Comparison of ENCODE assay signal across 30 mouse cellular contexts in genomic region chr5:91709494-91710286, GRCm38 (mm10).
DNase-seq lines count a peak whose midpoint lies in the region; ATAC-seq and TF ChIP-seq lines count a peak whose summit lies in the region.
"Had no signal": no experiment of that assay in that cellular context is flagged by ENCODE, and none has a peak within 500 bp of the region (broad histone marks: within the 10 kb centered on the region; RNA-seq: fewer than 3 reads in every experiment).

No protein-coding gene starts in this region.

- H3K4me3 ChIP-seq in embryonic facial prominence, embryonic 12.5 days: no peak overlapping the region
- H3K4me3 ChIP-seq in embryonic facial prominence, embryonic 10.5 days: no peak overlapping the region
- no peak overlapping the region for H3K4me3 ChIP-seq in heart, embryonic 13.5 days
- no peak overlapping the region for H3K4me3 ChIP-seq in heart, adult 2 months
- no peak overlapping the region for H3K4me3 ChIP-seq in kidney, postnatal 0 days (replicated peaks; ENCODE audit: low read depth, low read length)
- H3K4me3 ChIP-seq in kidney, adult 2 months (ENCODE audit: insufficient read depth, low read depth, low read length): no peak overlapping the region
- H3K4me3 ChIP-seq in embryonic facial prominence, embryonic 14.5 days (ENCODE audit: low read depth, low read length): no peak overlapping the region
- H3K4me3 ChIP-seq: embryonic facial prominence, embryonic 15.5 days; forebrain, embryonic 12.5 days; limb, embryonic 12.5 days; lung, embryonic 15.5 days; midbrain, embryonic 10.5 days; midbrain, embryonic 15.5 days; neural tube, embryonic 12.5 days had no signal

- H3K27ac ChIP-seq in embryonic facial prominence, embryonic 12.5 days: 0 out of 2 replicates have a peak overlapping the region, but pooled peaks have one; percentile 36
- no peak overlapping the region for H3K27ac ChIP-seq in embryonic facial prominence, embryonic 10.5 days (replicated peaks)
- 0 out of 2 replicates have a peak overlapping the region, but pooled peaks have one; percentile 41 for H3K27ac ChIP-seq in heart, embryonic 13.5 days (replicated peaks)
- no peak overlapping the region for H3K27ac ChIP-seq in heart, adult 2 months
- no peak overlapping the region for H3K27ac ChIP-seq in kidney, postnatal 0 days
- no peak overlapping the region for H3K27ac ChIP-seq in kidney, adult 2 months (ENCODE audit: insufficient read depth, low read depth, low read length)
- H3K27ac ChIP-seq in embryonic facial prominence, embryonic 14.5 days (replicated peaks; ENCODE audit: low read depth, low read length): no peak overlapping the region
- H3K27ac ChIP-seq: embryonic facial prominence, embryonic 15.5 days; forebrain, embryonic 12.5 days; hindbrain, embryonic 14.5 days; limb, embryonic 12.5 days; lung, embryonic 15.5 days; midbrain, embryonic 10.5 days; midbrain, embryonic 15.5 days; neural tube, embryonic 12.5 days had no signal

- H3K4me2 ChIP-seq in embryonic facial prominence, embryonic 12.5 days (replicated peaks): no peak overlapping the region
- no peak overlapping the region for H3K4me2 ChIP-seq in heart, embryonic 13.5 days
- no peak overlapping the region for H3K4me2 ChIP-seq in kidney, postnatal 0 days (ENCODE audit: low read length)
- no peak overlapping the region for H3K4me2 ChIP-seq in embryonic facial prominence, embryonic 14.5 days (ENCODE audit: low read depth, low read length)
- H3K4me2 ChIP-seq: embryonic facial prominence, embryonic 15.5 days; forebrain, embryonic 12.5 days; hindbrain, embryonic 14.5 days; limb, embryonic 12.5 days; liver, embryonic 11.5 days; lung, embryonic 15.5 days; midbrain, embryonic 15.5 days; neural tube, embryonic 12.5 days had no signal

- TF ChIP-seq CTCF in heart, adult 2 months (IDR thresholded peaks at IDR 0.05): no peak
- TF ChIP-seq CTCF in kidney, postnatal 0 days (IDR thresholded peaks at IDR 0.05; ENCODE audit: low read depth): no peak
- TF ChIP-seq CTCF in kidney, adult 2 months (conservative IDR thresholded peaks at IDR 0.05; ENCODE audit: insufficient read depth, insufficient read length, low read depth, low read length): no peak

- no peaks in the 10 kb centered on the region for H3K79me2 ChIP-seq in heart, adult 2 months (replicated peaks; ENCODE audit: control insufficient read depth, insufficient read depth, low read length)

- no peak for TF ChIP-seq POLR2A in heart, adult 2 months (IDR thresholded peaks at IDR 0.05; ENCODE audit: insufficient read depth, low read depth, low read length)
- TF ChIP-seq POLR2A in kidney, adult 2 months (IDR thresholded peaks at IDR 0.05; ENCODE audit: low read depth, low read length): no peak

- WGBS in embryonic facial prominence, embryonic 12.5 days: 85% methylated on average over 1 of the region's 1 CpGs
- WGBS in embryonic facial prominence, embryonic 10.5 days: 86% methylated on average over 1 of the region's 1 CpGs
- WGBS in heart, embryonic 13.5 days: 63% methylated on average over 1 of the region's 1 CpGs
- WGBS in heart, adult 2 months: 65% methylated on average over 1 of the region's 1 CpGs
- 59% methylated on average over 1 of the region's 1 CpGs for WGBS in kidney, postnatal 0 days
- 91% methylated on average over 1 of the region's 1 CpGs for WGBS in kidney, adult 2 months
- 86% methylated on average over 1 of the region's 1 CpGs for WGBS in embryonic facial prominence, embryonic 14.5 days

- no peak for TF ChIP-seq EP300 in heart, adult 2 months (IDR thresholded peaks at IDR 0.05; ENCODE audit: insufficient read depth, low read depth, low read length)

- intact Hi-C loops in heart, adult 2 months (cut with DNase I): no loop called here

- H3K27me3 ChIP-seq in embryonic facial prominence, embryonic 12.5 days: no peaks in the 10 kb centered on the region
- no peaks in the 10 kb centered on the region for H3K27me3 ChIP-seq in embryonic facial prominence, embryonic 10.5 days (replicated peaks; ENCODE audit: low read depth, poor library complexity, severe bottlenecking)
- H3K27me3 ChIP-seq in heart, embryonic 13.5 days (replicated peaks): no peaks in the 10 kb centered on the region
- no peaks in the 10 kb centered on the region for H3K27me3 ChIP-seq in heart, adult 2 months (ENCODE audit: control insufficient read depth, insufficient read depth, low read length)
- no peaks in the 10 kb centered on the region for H3K27me3 ChIP-seq in kidney, postnatal 0 days (ENCODE audit: insufficient read depth, low read length)
- H3K27me3 ChIP-seq in kidney, adult 2 months (replicated peaks; ENCODE audit: control insufficient read depth, insufficient read depth, low read length): no peaks in the 10 kb centered on the region; the same call in 1 of the 2 replicates
- H3K27me3 ChIP-seq in embryonic facial prominence, embryonic 14.5 days (replicated peaks; ENCODE audit: control insufficient read depth, insufficient read depth, low read length): no peaks in the 10 kb centered on the region
- H3K27me3 ChIP-seq: CH12.LX; embryonic facial prominence, embryonic 15.5 days; forebrain, embryonic 12.5 days; limb, embryonic 12.5 days; lung, embryonic 15.5 days; neural tube, embryonic 12.5 days had no signal

- H3K36me3 ChIP-seq in embryonic facial prominence, embryonic 12.5 days: no peaks in the 10 kb centered on the region
- H3K36me3 ChIP-seq in embryonic facial prominence, embryonic 10.5 days (replicated peaks): no peaks in the 10 kb centered on the region
- no peaks in the 10 kb centered on the region for H3K36me3 ChIP-seq in heart, embryonic 13.5 days
- H3K36me3 ChIP-seq in heart, adult 2 months (ENCODE audit: control insufficient read depth, insufficient read depth, low read length): no peaks in the 10 kb centered on the region
- H3K36me3 ChIP-seq in kidney, postnatal 0 days (ENCODE audit: insufficient read depth, low read length): no peaks in the 10 kb centered on the region
- H3K36me3 ChIP-seq in kidney, adult 2 months (ENCODE audit: control insufficient read depth, insufficient read depth, low read length): no peaks in the 10 kb centered on the region
- no peaks in the 10 kb centered on the region for H3K36me3 ChIP-seq in embryonic facial prominence, embryonic 14.5 days (ENCODE audit: control insufficient read depth, insufficient read depth, low read length)
- H3K36me3 ChIP-seq: embryonic facial prominence, embryonic 15.5 days; forebrain, embryonic 12.5 days; limb, embryonic 12.5 days; lung, embryonic 15.5 days; midbrain, embryonic 10.5 days; midbrain, embryonic 15.5 days; neural tube, embryonic 12.5 days had no signal

- ATAC-seq in embryonic facial prominence, embryonic 12.5 days (ENCODE audit: insufficient number of reproducible peaks, insufficient read depth, low FRiP score, low TSS enrichment): no peak
- ATAC-seq in heart, embryonic 13.5 days (ENCODE audit: extremely low read depth, insufficient number of reproducible peaks, low FRiP score, low TSS enrichment): no peak
- ATAC-seq in kidney, postnatal 0 days (replicated peaks; ENCODE audit: low FRiP score, low read depth): no peak
- peak; percentile 39; the same call in 1 of the 2 replicates for ATAC-seq in embryonic facial prominence, embryonic 14.5 days (ENCODE audit: low read depth)
- ATAC-seq: activated CD4-positive, CD25-positive, alpha-beta regulatory T cell, adult 4 months; forebrain, postnatal 0 days; midbrain, embryonic 15.5 days had no signal

- peaks cover 14% of the 10 kb centered on the region; the same call in 1 of the 2 replicates for H3K4me1 ChIP-seq in embryonic facial prominence, embryonic 12.5 days
- peaks cover 31% of the 10 kb centered on the region for H3K4me1 ChIP-seq in embryonic facial prominence, embryonic 10.5 days
- peaks cover 27% of the 10 kb centered on the region for H3K4me1 ChIP-seq in heart, embryonic 13.5 days
- H3K4me1 ChIP-seq in heart, adult 2 months (ENCODE audit: control insufficient read depth, insufficient read depth, low read length): no peaks in the 10 kb centered on the region
- H3K4me1 ChIP-seq in kidney, postnatal 0 days (replicated peaks; ENCODE audit: insufficient read depth, low read length): no peaks in the 10 kb centered on the region
- H3K4me1 ChIP-seq in kidney, adult 2 months (ENCODE audit: control insufficient read depth, insufficient read depth, low read length): no peaks in the 10 kb centered on the region
- H3K4me1 ChIP-seq in embryonic facial prominence, embryonic 14.5 days (ENCODE audit: control insufficient read depth, insufficient read depth, low read length): peaks cover 4% of the 10 kb centered on the region; the same call in 1 of the 2 replicates
- H3K4me1 ChIP-seq: embryonic facial prominence, embryonic 15.5 days; forebrain, embryonic 12.5 days; lung, embryonic 15.5 days; midbrain, embryonic 15.5 days; neural tube, embryonic 12.5 days had no signal

- no peaks in the 10 kb centered on the region for H3K9me3 ChIP-seq in embryonic facial prominence, embryonic 12.5 days
- H3K9me3 ChIP-seq in embryonic facial prominence, embryonic 10.5 days: no peaks in the 10 kb centered on the region
- H3K9me3 ChIP-seq in heart, embryonic 13.5 days: no peaks in the 10 kb centered on the region
- no peaks in the 10 kb centered on the region for H3K9me3 ChIP-seq in kidney, postnatal 0 days (replicated peaks; ENCODE audit: low read length)
- no peaks in the 10 kb centered on the region for H3K9me3 ChIP-seq in embryonic facial prominence, embryonic 14.5 days (ENCODE audit: control insufficient read depth, low read length)
- H3K9me3 ChIP-seq: embryonic facial prominence, embryonic 15.5 days; forebrain, embryonic 12.5 days; limb, embryonic 12.5 days; lung, embryonic 15.5 days; midbrain, embryonic 10.5 days; midbrain, embryonic 15.5 days; neural tube, embryonic 12.5 days had no signal

- DNase-seq in embryonic facial prominence, embryonic 10.5 days (ENCODE audit: low spot score): no peak
- DNase-seq in heart, adult 2 months: no peak
- peak; percentile 44 for DNase-seq in kidney, postnatal 0 days (ENCODE audit: low spot score)
- no peak for DNase-seq in kidney, adult 2 months
- no peak for DNase-seq in embryonic facial prominence, embryonic 14.5 days (ENCODE audit: low spot score)
- DNase-seq in neural tube, embryonic 10.5 days (ENCODE audit: extremely low spot score, low spot score): no peak
- DNase-seq: adrenal gland, adult 8-10 months; cerebellum, adult 11 months; cerebellum, adult 9-10 months; cerebellum, postnatal 36 days; embryo, embryonic 11 days; forebrain, postnatal 0 days; kidney, adult 18-20 months; layer of hippocampus, postnatal 36 days; right cerebral cortex, adult 18-20 months; spleen, adult 18-20 months; thymus, postnatal 14 days had no signal

- no peak overlapping the region for H3K9ac ChIP-seq in embryonic facial prominence, embryonic 12.5 days
- H3K9ac ChIP-seq in heart, embryonic 13.5 days: no peak overlapping the region
- H3K9ac ChIP-seq in heart, adult 2 months (ENCODE audit: low read depth, low read length): no peak overlapping the region
- H3K9ac ChIP-seq in kidney, postnatal 0 days (ENCODE audit: low read depth, low read length): no peak overlapping the region
- H3K9ac ChIP-seq in embryonic facial prominence, embryonic 14.5 days (ENCODE audit: low read depth, low read length): no peak overlapping the region
- H3K9ac ChIP-seq: embryonic facial prominence, embryonic 15.5 days; forebrain, embryonic 12.5 days; forebrain, postnatal 0 days; hindbrain, embryonic 14.5 days; limb, embryonic 12.5 days; lung, embryonic 15.5 days; midbrain, embryonic 15.5 days; neural tube, embryonic 12.5 days had no signal

Comparison
In these comparisons a context has a peak if more than half of its experiments do, and no peak if none do; other contexts are left out.
1. H3K27ac ChIP-seq: peak in embryonic facial prominence, embryonic 12.5 days (single experiment) and heart, embryonic 13.5 days (single experiment); none in embryonic facial prominence, embryonic 10.5 days (single experiment), heart, adult 2 months (single experiment), kidney, postnatal 0 days (single experiment), kidney, adult 2 months (single experiment) and embryonic facial prominence, embryonic 14.5 days (single experiment).